10 mouse cellular contexts compared by ENCODE assay signal in genomic region chr11:83066640-83067531, GRCm38 (mm10). TPM values are rescaled to one million over a fixed set of nuclear protein-coding genes. Genes with fewer than 3 reads are reported as not detected.
DNase-seq lines count a peak whose midpoint lies in the region; ATAC-seq and TF ChIP-seq lines count a peak whose summit lies in the region.
"Had no signal": no experiment of that assay in that cellular context is flagged by ENCODE, and none has a peak within 500 bp of the region (broad histone marks: within the 10 kb centered on the region; RNA-seq: fewer than 3 reads in every experiment).

No protein-coding gene starts in this region.

- 0 out of 2 replicates have a peak, but pooled peaks have one; percentile 47 for ATAC-seq in erythroid progenitor cell, adult 5-6 weeks (replicated peaks; ENCODE audit: low FRiP score, poor library complexity, severe bottlenecking)
- ATAC-seq: Patski had no signal

- no peaks in the 10 kb centered on the region for H3K36me3 ChIP-seq in liver, adult 2 months (ENCODE audit: control insufficient read depth, insufficient read depth, low read length)

- 52% methylated on average over 11 of the region's 11 CpGs for WGBS in liver, adult 2 months

- H3K9ac ChIP-seq in liver, adult 2 months (ENCODE audit: low read depth, low read length): peak overlapping the region; percentile 61; the same call in 1 of the 2 replicates

- H3K27me3 ChIP-seq in liver, adult 2 months (ENCODE audit: control insufficient read depth, insufficient read depth, low read length): no peaks in the 10 kb centered on the region

- DNase-seq in gastrocnemius, postnatal 14 days: peak; percentile 11
- no peak for DNase-seq in gastrocnemius, adult 8-10 months (ENCODE audit: low spot score in 2 of 2)
- peak; percentile 36 to 49 for DNase-seq in CD8-positive naive resting alpha-beta T cell, adult 2 months (ENCODE audit: low read depth in 2 of 2, low spot score in 2 of 2)
- DNase-seq in liver, adult 2 months (ENCODE audit: extremely low read depth, low read depth, low spot score): peak; percentile 34
- DNase-seq in thymus, postnatal 0 days (ENCODE audit: low spot score): peak; percentile 60
- no peak for DNase-seq in layer of hippocampus, adult 2 months (ENCODE audit: low spot score in 2 of 2)
- DNase-seq in urinary bladder, postnatal 25 days (ENCODE audit: low spot score): no peak

- intact Hi-C loops in gastrocnemius, postnatal 14 days (cut with DNase I; ENCODE audit: low total_unique reads): no loop called here

- peak overlapping the region; percentile 71 for H3K27ac ChIP-seq in liver, adult 2 months (replicated peaks; ENCODE audit: insufficient read depth, low read depth, low read length)
- H3K27ac ChIP-seq in layer of hippocampus, adult 2 months: no peak overlapping the region

- H3K79me2 ChIP-seq in liver, adult 2 months (ENCODE audit: control insufficient read depth, insufficient read depth, low read length): no peaks in the 10 kb centered on the region; the same call in 1 of the 2 replicates

- H3K4me1 ChIP-seq in liver, adult 2 months (ENCODE audit: control insufficient read depth, insufficient read depth, low read length): no peaks in the 10 kb centered on the region

- H3K4me3 ChIP-seq in liver, adult 2 months (ENCODE audit: insufficient read depth, low read depth, low read length): peak overlapping the region; percentile 41; the same call in 1 of the 2 replicates
- H3K4me3 ChIP-seq in layer of hippocampus, adult 2 months: no peak overlapping the region

- TF ChIP-seq CTCF in liver, adult 2 months (IDR thresholded peaks at IDR 0.05; ENCODE audit: low read depth, low read length): no peak
- no peak for TF ChIP-seq CTCF in layer of hippocampus, adult 2 months (conservative IDR thresholded peaks at IDR 0.05)

- 0 out of 2 replicates have a peak, but pooled peaks have one; percentile 11 for TF ChIP-seq POLR2A in liver, adult 2 months (IDR thresholded peaks at IDR 0.05; ENCODE audit: extremely low read depth, insufficient read depth, low read length)

RNA-seq across cellular contexts. Expression of gene Slfn2, which starts 2.0 kb away (rescaled TPM):
- 1 to 10 TPM in 1 of 2 experiments, under 1 TPM in 1; 0.84 to 1.1 TPM for total RNA-seq in gastrocnemius, postnatal 14 days (2021)
- under 1 TPM; 0.48 to 0.62 (median 0.56) TPM for total RNA-seq in gastrocnemius, adult 8-10 months (2022)
- 32.1 and 39.4 TPM in 2 replicates for total RNA-seq in erythroid progenitor cell, adult 5-6 weeks (2015; ENCODE audit: low replicate concordance)
- 40.9 and 43.8 TPM in 2 replicates for total RNA-seq in erythroid progenitor cell, adult 5-6 weeks (2017; ENCODE audit: low replicate concordance)
- 5.6 and 8.7 TPM in 2 replicates for total RNA-seq in liver, adult 2 months (2014; rRNA removed)
- polyA plus RNA-seq in liver, adult 2 months (2012; rRNA removed): 0.95 and 1.5 TPM in 2 replicates
- 129 and 142 TPM in 2 replicates for polyA plus RNA-seq in thymus, postnatal 0 days (2015; fragmentation: Nextera tagmentation; extraction: Ambion mirVana)
- under 1 TPM; 0.44 to 0.56 TPM for total RNA-seq in layer of hippocampus, adult 2 months (2021)

RNA-seq across cellular contexts. Expression of gene Slfn8, which starts 46.3 kb away (rescaled TPM):
- under 1 TPM; 0.18 to 0.27 TPM for total RNA-seq in gastrocnemius, postnatal 14 days (2021)
- total RNA-seq in gastrocnemius, adult 8-10 months (2022): under 1 TPM; 0.17 to 0.36 (median 0.33) TPM
- total RNA-seq in erythroid progenitor cell, adult 5-6 weeks (2015; ENCODE audit: low replicate concordance): 6.5 and 22.2 TPM in 2 replicates
- 2.9 and 4.7 TPM in 2 replicates for total RNA-seq in erythroid progenitor cell, adult 5-6 weeks (2017; ENCODE audit: low replicate concordance)
- 2.6 and 4.4 TPM in 2 replicates for total RNA-seq in liver, adult 2 months (2014; rRNA removed)
- polyA plus RNA-seq in liver, adult 2 months (2012; rRNA removed): 0.30 and 0.50 TPM in 2 replicates
- 5.9 and 7.1 TPM in 2 replicates for polyA plus RNA-seq in thymus, postnatal 0 days (2015; fragmentation: Nextera tagmentation; extraction: Ambion mirVana)
- total RNA-seq in layer of hippocampus, adult 2 months (2021): under 1 TPM; 0.44 to 0.69 TPM

RNA-seq across cellular contexts. Expression of gene Slfn1, which starts 49.8 kb away (rescaled TPM):
- not detected for total RNA-seq in gastrocnemius, postnatal 14 days (2021)
- total RNA-seq in gastrocnemius, adult 8-10 months (2022): not detected
- total RNA-seq in erythroid progenitor cell, adult 5-6 weeks (2015; ENCODE audit: low replicate concordance): 4.2 and 22.3 TPM in 2 replicates
- 6.9 and 12.3 TPM in 2 replicates for total RNA-seq in erythroid progenitor cell, adult 5-6 weeks (2017; ENCODE audit: low replicate concordance)
- 0.27 and 0.74 TPM in 2 replicates for total RNA-seq in liver, adult 2 months (2014; rRNA removed)
- polyA plus RNA-seq in liver, adult 2 months (2012; rRNA removed): 0.19 and 0.38 TPM in 2 replicates
- 3.0 and 4.1 TPM in 2 replicates for polyA plus RNA-seq in thymus, postnatal 0 days (2015; fragmentation: Nextera tagmentation; extraction: Ambion mirVana)
- total RNA-seq in layer of hippocampus, adult 2 months (2021): not detected
- polyA plus RNA-seq: neural tube, embryonic 11.5 days; Patski had no signal

Comparison
In these comparisons a context has a peak if more than half of its experiments do, and no peak if none do; other contexts are left out.
1. DNase-seq: peak in gastrocnemius, postnatal 14 days (single experiment), CD8-positive naive resting alpha-beta T cell, adult 2 months (2 of 2), liver, adult 2 months (single experiment) and thymus, postnatal 0 days (single experiment); none in gastrocnemius, adult 8-10 months (0 of 2), layer of hippocampus, adult 2 months (0 of 2) and urinary bladder, postnatal 25 days (single experiment).